Mouse (Mus musculus): Measurements from ENCODE around the gene Zfp663. TPM values are rescaled to one million over a fixed set of nuclear protein-coding genes. Genes with fewer than 3 reads are reported as not detected.

The Zfp663 gene
- not detected in 2 replicates for polyA plus RNA-seq (2012; ENCODE audit: low replicate concordance)

GRCm38 (mm10) chr2:165368496-165368895 lies at the start of gene Zfp663:
Zfp663 (minus strand) TSS chr2:165368729.

GRCm38 (mm10) chr2:165387844-165388495 lies 19.4 kb upstream of the Zfp663 start, which contains the start of gene Zfp334:
Zfp334 (minus strand) TSS chr2:165388259.

GRCm38 (mm10) chr2:165326304-165327190 lies 42.0 kb downstream of the Zfp663 start, which contains the start of gene Elmo2:
Elmo2 (minus strand) TSS chr2:165326479.

Other genes with a start within 250 kb of the Zfp663 start
- gene Cdh22, start 133.9 kb downstream of the Zfp663 start, polyA plus RNA-seq (2012; ENCODE audit: low replicate concordance), result 0.76 and 2.0 TPM in 2 replicates
- 156 and 186 TPM in 2 replicates for gene Slc35c2, start 80.9 kb downstream of the Zfp663 start, polyA plus RNA-seq (2012; ENCODE audit: low replicate concordance)
- gene Elmo2, start 42.2 kb downstream of the Zfp663 start, polyA plus RNA-seq (2012; ENCODE audit: low replicate concordance), result 17.2 and 40.9 TPM in 2 replicates
- 0.03 TPM in 1 of 2 replicates, not detected in the other for gene Zfp334, start 19.5 kb upstream of the Zfp663 start, polyA plus RNA-seq (2012; ENCODE audit: low replicate concordance)
- 0.73 and 1.0 TPM in 2 replicates for gene Ocstamp, start 31.7 kb upstream of the Zfp663 start, polyA plus RNA-seq (2012; ENCODE audit: low replicate concordance)
- 0.13 and 1.4 TPM in 2 replicates for gene Slc13a3, start 104.5 kb upstream of the Zfp663 start, polyA plus RNA-seq (2012; ENCODE audit: low replicate concordance)
- 14.6 and 26.8 TPM in 2 replicates for gene Trp53rka, start 124.6 kb upstream of the Zfp663 start, polyA plus RNA-seq (2012; ENCODE audit: low replicate concordance)
- 0.11 and 0.22 TPM in 2 replicates for gene Slc2a10, start 135.1 kb upstream of the Zfp663 start, polyA plus RNA-seq (2012; ENCODE audit: low replicate concordance)
- gene Eya2, start 226.3 kb upstream of the Zfp663 start, polyA plus RNA-seq (2012; ENCODE audit: low replicate concordance), result 4.5 and 4.7 TPM in 2 replicates